Mouse (Mus musculus) midbrain, embryonic 13.5 days (tissue): ENCODE results near the gene Mum1. TPM values are rescaled to one million over a fixed set of nuclear protein-coding genes. Genes with fewer than 3 reads are reported as not detected.
"Not testable (repeated sequence)": the region's sequence is repeated elsewhere in the genome, so short reads cannot be mapped to it uniquely, and the experiment has no call there.

ENCODE experiments used
- ATAC-seq: fragments of 200-750 bp; cut with Nextera tagmentation; 2 replicates; pipeline ENCODE4 v1.8.0; 2017; ENCODE audit warnings: mild to moderate bottlenecking, moderate TSS enrichment, moderate library complexity
- H3K27ac ChIP-seq: fragments of 300-500 bp; sonication (generic); 2 replicates; pipeline ENCODE4 v1.5.1; 2015; ENCODE audit warnings: inconsistent platforms, mild to moderate bottlenecking, moderate library complexity
- H3K27me3 ChIP-seq: fragments of 300-500 bp; sonication (generic); 2 replicates; pipeline ENCODE4 v1.6.1; 2015; ENCODE audit warnings: mild to moderate bottlenecking, inconsistent platforms
- H3K36me3 ChIP-seq: fragments of 300-500 bp; sonication (generic); 2 replicates; pipeline ENCODE4 v1.6.1; 2015; ENCODE audit warnings: mild to moderate bottlenecking, inconsistent platforms
- H3K4me1 ChIP-seq: fragments of 300-500 bp; sonication (generic); replicated peaks from 2 replicates; pipeline ENCODE4 v1.6.1; 2015; ENCODE audit warnings: inconsistent platforms
- H3K4me2 ChIP-seq: fragments of 300-500 bp; sonication (generic); replicated peaks from 2 replicates; pipeline ENCODE4 v1.6.1; 2015; ENCODE audit warnings: moderate library complexity, mild to moderate bottlenecking, inconsistent platforms
- H3K4me3 ChIP-seq: fragments of 300-500 bp; sonication (generic); replicated peaks from 2 replicates; pipeline ENCODE4 v1.5.1; 2015; ENCODE audit warnings: mild to moderate bottlenecking, inconsistent platforms
- H3K9ac ChIP-seq: fragments of 300-500 bp; sonication (generic); replicated peaks from 2 replicates; pipeline ENCODE4 v1.6.1; 2015; ENCODE audit warnings: mild to moderate bottlenecking, inconsistent platforms
- H3K9me3 ChIP-seq: fragments of 300-500 bp; sonication (generic); 2 replicates; pipeline ENCODE4 v1.6.1; 2016; ENCODE audit warnings: mild to moderate bottlenecking, inconsistent platforms
- WGBS: fragments of 180-500 bp; shearing (Covaris S2); methylation state at CpG from one replicate; pipeline ENCODE4 v1.1.7; 2015; 5-methylcytosine and 5-hydroxymethylcytosine counted together
- polyA plus RNA-seq: library from polyadenylated mRNA; unstranded; fragments of >200 nt; fragmentation: Nextera tagmentation; extraction: Ambion mirVana; gene quantifications from 2 replicates; pipeline ENCODE4 v1.2.1, GENCODE M21; 2015

Gene Mum1
- polyA plus RNA-seq, 1 experiment from 2014 or later = 98.4 TPM

DNA sequence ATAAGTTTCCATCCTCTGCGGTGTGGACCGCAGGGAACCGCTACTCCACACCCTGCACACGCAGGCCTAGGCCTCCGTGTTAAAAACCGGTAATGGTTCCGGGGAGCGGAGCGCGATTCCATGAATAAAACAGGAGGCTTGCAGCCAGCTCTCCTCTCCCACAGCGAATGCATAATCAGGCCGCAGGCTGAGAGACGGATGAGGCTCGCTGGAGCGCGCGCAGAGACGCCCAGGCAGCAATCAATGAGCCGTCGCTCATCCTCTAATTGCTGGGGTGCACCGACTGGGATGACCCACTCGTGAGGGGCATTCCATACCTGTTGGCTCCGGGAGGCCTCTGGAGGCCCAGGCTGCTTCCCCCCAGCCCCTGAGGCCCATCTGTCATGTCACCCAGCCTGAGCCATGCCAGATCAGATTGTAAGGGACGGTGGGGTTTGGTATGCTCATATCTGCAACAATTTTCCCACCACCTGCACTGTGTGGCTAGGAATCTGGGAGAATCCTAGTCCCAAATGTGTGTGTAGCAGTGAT is 17.3 kb upstream of the Mum1 start:
- 1% methylated on average over 24 of the region's 24 CpGs for WGBS

DNA sequence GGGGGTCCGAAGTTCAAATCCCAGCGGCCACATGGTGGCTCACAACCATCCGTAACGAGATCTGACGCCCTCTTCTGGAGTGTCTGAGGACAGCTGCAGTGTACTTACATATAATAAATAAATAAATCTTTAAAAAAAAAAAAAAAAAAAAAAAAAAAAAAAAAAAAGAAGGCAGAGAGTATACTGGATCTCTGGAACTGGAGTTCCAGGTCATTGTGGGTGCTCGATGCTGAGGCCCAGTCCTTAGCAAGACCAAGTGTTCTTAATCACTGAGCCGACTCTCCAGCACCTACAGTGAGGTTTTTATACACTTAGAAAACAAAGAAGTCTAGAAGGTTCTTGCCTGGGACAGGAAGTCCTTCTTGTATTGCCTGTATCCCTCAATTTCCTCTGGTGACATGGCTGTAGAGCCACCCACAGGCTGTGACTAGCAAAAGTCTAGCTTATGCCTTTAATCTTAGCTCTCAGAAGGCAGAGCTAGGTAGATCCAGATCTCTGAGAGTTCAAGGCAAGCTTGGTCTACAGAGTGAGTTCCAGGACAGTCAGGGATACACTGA is 14.6 kb upstream of the Mum1 start:
- H3K27ac ChIP-seq, H3K27me3 ChIP-seq, H3K9ac ChIP-seq, H3K4me3 ChIP-seq, H3K9me3 ChIP-seq, ATAC-seq, H3K36me3 ChIP-seq, H3K4me2 ChIP-seq: not testable (repeated sequence)
- H3K4me1 ChIP-seq = peaks cover 47% of the 10 kb centered on the region
- WGBS = 82% methylated on average over 7 of the region's 7 CpGs

More for the DNA sequence above, 17.3 kb upstream of the Mum1 start:
- Histone ChIP-seq H3K27me3 (no peaks in the 10 kb centered on the region), H3K4me3 (peak overlapping the region; percentile 28), H3K9ac (peak overlapping the region; percentile 64), H3K36me3 (no peaks in the 10 kb centered on the region), H3K9me3 (no peaks in the 10 kb centered on the region), H3K4me1 (peaks cover 35% of the 10 kb centered on the region), H3K4me2 (peak overlapping the region; percentile 52), H3K27ac (peak overlapping the region; percentile 93)
- peak; percentile 73 for ATAC-seq

DNA sequence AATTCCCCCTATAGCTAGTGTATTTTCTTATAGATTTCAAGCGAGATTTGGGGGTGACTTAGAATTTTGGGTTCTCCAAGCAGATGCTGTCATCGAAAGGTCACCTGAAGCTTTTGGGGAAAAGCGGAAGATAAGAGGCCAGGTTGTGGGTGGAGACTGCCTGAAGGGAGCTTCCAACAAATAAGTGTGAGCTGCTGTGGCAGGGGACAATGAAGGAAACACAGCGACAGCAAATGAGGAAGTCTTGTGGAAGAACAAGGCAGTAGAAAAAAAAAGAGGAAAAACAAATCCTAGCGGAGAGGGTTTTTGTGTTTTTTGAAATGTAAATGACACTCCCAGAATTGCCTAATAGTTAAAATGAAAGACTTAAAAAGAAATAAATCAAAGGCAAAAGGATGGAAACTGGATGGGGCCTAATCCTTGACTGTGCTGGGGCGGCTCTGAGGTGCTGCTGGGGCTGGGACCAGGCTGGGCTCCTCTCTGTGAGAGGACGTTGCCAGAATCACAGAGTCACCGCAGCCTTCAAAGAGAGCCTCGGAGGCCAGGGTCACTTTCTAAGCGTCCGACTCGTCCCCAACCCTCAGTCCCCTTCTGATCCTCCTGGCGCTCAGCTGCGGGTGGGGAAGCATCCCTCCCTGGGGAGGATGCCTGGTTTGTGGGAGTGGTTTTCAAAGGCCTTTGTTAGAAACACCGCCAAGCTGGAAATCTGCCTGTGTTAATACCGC is 11.0 kb upstream of the Mum1 start:
- H3K36me3 ChIP-seq = no peaks in the 10 kb centered on the region
- WGBS = 12% methylated on average over 16 of the region's 16 CpGs
- H3K4me2 ChIP-seq = peak overlapping the region; percentile 13; the same call in 1 of the 2 replicates
- peak overlapping the region; percentile 49 for H3K9ac ChIP-seq
- H3K4me3 ChIP-seq = no peak overlapping the region
- peaks cover 19% of the 10 kb centered on the region for H3K4me1 ChIP-seq
- peak overlapping the region; percentile 72 for H3K27ac ChIP-seq
- peak; percentile 53; the same call in 1 of the 2 replicates for ATAC-seq
- no peaks in the 10 kb centered on the region for H3K9me3 ChIP-seq
- no peaks in the 10 kb centered on the region for H3K27me3 ChIP-seq

DNA sequence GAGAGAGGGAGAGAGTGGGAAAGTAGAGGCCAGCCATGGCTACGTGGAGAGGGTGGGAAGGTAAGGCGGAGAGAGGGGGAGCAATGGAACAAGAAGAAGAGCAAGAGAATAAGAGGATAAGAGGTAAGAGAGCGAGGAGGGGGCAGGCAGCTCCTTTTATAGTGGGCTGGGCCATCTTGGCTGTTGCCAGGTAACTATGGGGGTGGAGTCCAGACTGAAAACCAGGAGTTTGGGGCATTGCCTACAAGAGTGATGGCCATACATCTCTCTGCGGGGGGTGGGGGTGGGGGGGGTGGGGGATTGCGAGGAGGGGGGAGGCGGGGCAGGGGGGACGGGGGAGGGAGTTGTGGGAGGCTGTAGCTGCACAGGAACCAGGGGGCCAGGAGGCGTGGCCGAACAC is 5.6 kb upstream of the Mum1 start:
- H3K36me3 ChIP-seq = no peaks in the 10 kb centered on the region
- no peak overlapping the region for H3K4me3 ChIP-seq
- H3K27me3 ChIP-seq = no peaks in the 10 kb centered on the region
- WGBS = 34% methylated on average over 8 of the region's 9 CpGs
- H3K9me3 ChIP-seq = no peaks in the 10 kb centered on the region
- peaks cover 22% of the 10 kb centered on the region for H3K4me1 ChIP-seq
- ATAC-seq = no peak
- no peak overlapping the region for H3K27ac ChIP-seq
- H3K4me2 ChIP-seq = no peak overlapping the region
- no peak overlapping the region for H3K9ac ChIP-seq

DNA sequence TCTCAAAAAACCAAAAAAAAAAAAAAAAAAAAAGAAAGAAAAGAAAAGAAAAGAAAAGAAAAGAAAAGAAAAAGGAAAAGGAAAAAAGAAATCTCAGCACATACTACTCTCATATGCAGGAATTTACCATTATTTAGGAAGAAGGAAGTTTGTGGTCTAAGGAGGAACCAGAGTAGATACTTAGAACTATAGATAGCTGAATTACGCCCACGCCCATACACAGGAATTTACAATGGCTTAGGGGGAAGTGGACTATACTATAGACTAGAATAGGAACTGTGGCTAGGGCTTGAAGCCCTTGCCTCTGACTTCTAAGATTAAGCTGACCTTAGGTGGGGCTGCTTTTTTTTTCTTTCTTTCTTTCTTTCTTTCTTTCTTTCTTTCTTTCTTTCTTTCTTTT is 3.1 kb upstream of the Mum1 start:
- not testable (repeated sequence) for H3K9ac ChIP-seq, H3K27me3 ChIP-seq, H3K36me3 ChIP-seq, H3K27ac ChIP-seq, ATAC-seq, H3K9me3 ChIP-seq, H3K4me2 ChIP-seq, H3K4me3 ChIP-seq
- 92% methylated on average over 2 of the region's 2 CpGs for WGBS
- peaks cover 34% of the 10 kb centered on the region for H3K4me1 ChIP-seq

DNA sequence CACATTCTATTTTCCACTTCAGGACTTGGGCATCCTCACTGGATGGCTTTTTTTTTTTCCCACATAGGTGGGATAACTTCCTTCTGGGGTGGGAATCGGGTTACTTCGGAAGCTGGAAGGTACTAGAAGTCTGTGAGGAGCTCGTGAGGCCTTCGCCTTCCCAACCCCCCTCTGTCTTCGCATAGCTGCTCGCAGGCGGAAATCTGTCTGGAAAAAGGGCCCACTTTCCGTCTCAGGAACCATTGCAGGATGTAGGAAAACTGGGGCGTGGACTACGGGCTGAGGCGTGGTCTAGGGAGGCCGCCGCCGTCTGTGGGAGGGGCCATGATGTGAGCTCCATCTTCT is 191 bp upstream of the Mum1 start:
- ATAC-seq = no peak
- H3K36me3 ChIP-seq = 0 out of 2 replicates have a peak, but pooled peaks cover 4% of the 10 kb centered on the region
- under 1% methylated on average over 14 of the region's 14 CpGs for WGBS
- H3K9me3 ChIP-seq = no peaks in the 10 kb centered on the region
- peak overlapping the region; percentile 94 for H3K27ac ChIP-seq
- no peaks in the 10 kb centered on the region for H3K27me3 ChIP-seq
- H3K9ac ChIP-seq = peak overlapping the region; percentile 89; the same call in 1 of the 2 replicates
- peak overlapping the region; percentile 87 for H3K4me2 ChIP-seq
- peaks cover 59% of the 10 kb centered on the region for H3K4me1 ChIP-seq
- peak overlapping the region; percentile 64 for H3K4me3 ChIP-seq

DNA sequence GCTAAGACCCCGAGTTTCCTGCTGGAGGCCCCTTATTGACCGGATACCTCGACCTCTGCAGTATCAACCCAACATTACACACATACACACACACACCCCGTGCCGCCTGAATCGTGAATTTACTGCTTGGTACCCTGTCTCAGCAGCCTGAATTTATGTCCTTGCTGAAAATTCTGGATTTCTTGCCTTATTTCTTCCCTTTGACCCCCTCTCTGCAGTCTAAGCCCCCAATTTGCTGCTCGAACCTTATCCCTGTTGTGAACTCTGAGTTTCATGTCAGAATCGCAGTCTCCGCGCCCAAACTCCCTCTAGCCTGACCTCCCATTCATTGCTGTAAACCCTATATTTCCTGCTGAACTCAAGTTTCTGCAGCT is 919 bp downstream of the Mum1 start:
- Histone ChIP-seq H3K9ac (peak overlapping the region; percentile 89), H3K4me1 (peaks cover 57% of the 10 kb centered on the region), H3K4me3 (peak overlapping the region; percentile 64), H3K27me3 (no peaks in the 10 kb centered on the region), H3K9me3 (no peaks in the 10 kb centered on the region), H3K36me3 (peaks cover 10% of the 10 kb centered on the region), H3K27ac (peak overlapping the region; percentile 94), H3K4me2 (peak overlapping the region; percentile 87)
- WGBS = 6% methylated on average over 10 of the region's 10 CpGs
- peak; percentile 7; the same call in 1 of the 2 replicates for ATAC-seq

DNA sequence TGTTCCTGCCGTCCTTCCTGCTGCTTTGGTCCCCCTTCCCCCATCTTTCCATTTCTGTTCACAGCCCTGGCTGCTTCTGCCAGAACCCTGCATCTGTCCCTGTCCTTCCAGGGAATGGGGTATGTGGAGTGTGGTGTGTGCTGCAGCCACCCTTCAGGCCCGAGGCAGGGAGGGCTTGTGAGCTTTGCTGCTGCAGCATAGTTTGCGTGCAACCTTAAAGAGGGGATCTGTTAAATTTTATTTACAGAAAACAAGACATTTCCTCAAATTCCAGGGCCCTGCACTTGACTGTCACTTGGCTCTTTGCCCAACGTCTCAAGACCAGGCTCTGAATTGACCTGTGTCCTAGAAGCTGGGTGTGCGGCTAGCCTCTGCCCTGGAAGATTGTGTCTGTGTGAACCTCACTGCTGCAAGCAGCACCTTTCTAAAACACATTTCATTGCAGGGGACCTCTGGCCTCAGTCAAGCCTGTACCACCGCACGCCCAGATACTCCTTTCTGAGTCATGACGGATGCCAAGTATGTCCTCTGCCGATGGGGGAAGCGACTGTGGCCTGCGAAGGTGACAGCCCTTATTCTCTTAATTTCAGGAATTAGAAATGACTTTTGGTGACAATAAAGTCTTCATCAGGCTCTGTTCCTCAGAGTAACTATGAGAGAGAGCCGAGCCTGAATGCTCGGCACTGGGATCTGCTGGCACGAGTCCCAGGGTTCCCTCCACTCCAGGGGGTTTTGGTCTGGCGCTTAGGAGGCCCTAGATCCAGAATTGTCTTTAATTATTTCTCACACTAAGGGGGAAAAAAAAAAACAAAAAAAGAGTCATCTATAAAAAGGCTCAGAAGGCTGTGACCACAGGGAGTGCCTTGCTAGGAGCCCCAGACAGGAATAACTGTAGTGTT is 1.9 kb downstream of the Mum1 start:
- 31% methylated on average over 15 of the region's 15 CpGs for WGBS
- no peaks in the 10 kb centered on the region for H3K9me3 ChIP-seq
- peak overlapping the region; percentile 64 for H3K4me3 ChIP-seq
- H3K27ac ChIP-seq = peak overlapping the region; percentile 94
- ATAC-seq = no peak
- no peaks in the 10 kb centered on the region for H3K27me3 ChIP-seq
- H3K4me2 ChIP-seq = peak overlapping the region; percentile 87
- peak overlapping the region; percentile 89 for H3K9ac ChIP-seq
- peaks cover 66% of the 10 kb centered on the region for H3K4me1 ChIP-seq
- peaks cover 20% of the 10 kb centered on the region for H3K36me3 ChIP-seq

DNA sequence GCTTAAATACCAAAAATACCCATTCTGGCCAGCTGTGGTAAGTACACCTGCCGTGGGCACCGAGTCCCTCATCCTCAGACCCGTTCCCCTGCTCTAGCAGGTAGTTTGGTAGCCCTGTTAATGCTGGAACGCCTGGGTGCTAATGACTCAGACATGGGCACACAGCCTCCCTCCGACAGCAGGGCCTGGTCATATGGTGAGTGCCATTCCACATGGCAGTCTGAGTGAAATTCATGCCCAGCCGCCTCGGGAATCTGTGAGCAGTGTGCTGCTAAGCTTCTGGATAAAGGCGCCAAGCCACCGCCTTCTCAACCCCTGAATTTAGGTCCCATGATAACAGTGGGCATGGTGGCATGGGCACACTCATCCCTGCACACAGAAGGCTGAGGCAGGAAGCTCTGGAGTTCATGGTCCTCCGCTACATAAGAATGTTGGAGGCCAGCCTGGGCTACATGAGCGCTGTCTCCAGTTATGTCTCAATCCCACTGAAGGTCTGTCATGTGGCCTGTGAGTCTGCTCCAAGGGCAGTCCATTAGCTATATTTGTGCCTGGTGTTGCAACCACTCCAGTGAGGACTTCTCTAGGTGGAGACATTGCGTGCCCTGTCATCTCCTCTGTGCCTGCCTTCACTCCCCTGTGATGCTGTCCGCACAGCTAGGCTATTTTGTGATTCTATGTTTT is 10.1 kb downstream of the Mum1 start:
- WGBS = 87% methylated on average over 13 of the region's 13 CpGs

DNA sequence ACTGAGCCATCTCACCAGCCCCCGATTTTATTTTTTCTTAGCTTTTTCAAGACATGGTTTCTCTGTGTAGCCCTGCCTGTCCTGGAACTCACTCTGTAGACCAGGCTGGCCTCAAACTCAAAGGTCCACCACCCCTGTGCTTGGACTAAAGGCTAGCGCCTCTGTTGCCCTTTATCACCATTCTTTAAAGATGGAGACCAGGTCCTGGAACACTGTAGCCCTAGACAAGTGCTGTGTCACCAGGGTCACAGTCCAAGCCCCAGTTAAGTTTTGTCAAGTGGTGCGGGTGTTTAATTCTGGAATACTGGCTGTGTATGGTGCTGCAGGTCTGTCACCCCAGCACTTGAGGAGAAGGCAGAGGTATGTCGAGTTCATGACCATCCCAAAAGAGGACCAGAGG is 10.8 kb downstream of the Mum1 start:
- 79% methylated on average over 4 of the region's 4 CpGs for WGBS

More for the DNA sequence above, 10.1 kb downstream of the Mum1 start:
- H3K36me3 ChIP-seq = peaks cover 96% of the 10 kb centered on the region
- H3K4me3 ChIP-seq = peak overlapping the region; percentile 35
- peak overlapping the region; percentile 81; the same call in 1 of the 2 replicates for H3K9ac ChIP-seq
- H3K4me1 ChIP-seq = peaks cover 79% of the 10 kb centered on the region
- peak overlapping the region; percentile 87 for H3K4me2 ChIP-seq
- H3K27me3 ChIP-seq = 0 out of 2 replicates have a peak, but pooled peaks cover 4% of the 10 kb centered on the region
- ATAC-seq = no peak
- H3K27ac ChIP-seq = no peak overlapping the region; the same call in 1 of the 2 replicates
- H3K9me3 ChIP-seq = no peaks in the 10 kb centered on the region

DNA sequence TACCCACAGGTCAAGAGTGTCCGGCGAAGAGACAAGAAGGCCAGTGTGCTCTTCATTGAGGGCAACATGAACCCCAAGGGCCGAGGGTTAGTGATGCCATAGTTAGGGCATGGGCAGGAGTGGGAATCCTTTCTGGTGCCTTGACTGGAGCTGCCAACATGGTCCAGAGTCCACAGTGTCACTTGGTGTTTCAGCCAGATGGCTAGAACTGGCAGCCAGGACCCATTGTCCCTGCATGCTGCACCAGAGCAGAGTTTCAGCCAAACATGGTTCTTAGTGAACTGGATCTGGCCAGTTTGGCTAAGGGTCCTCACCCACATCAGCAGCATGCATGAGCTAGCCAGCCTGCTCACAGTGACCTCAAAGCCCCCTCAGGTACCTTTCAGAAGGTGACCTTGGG is 12.1 kb downstream of the Mum1 start:
- Histone ChIP-seq H3K4me2 (peak overlapping the region; percentile 87), H3K9me3 (no peaks in the 10 kb centered on the region), H3K27me3 (0 out of 2 replicates have a peak, but pooled peaks cover 8% of the 10 kb centered on the region), H3K9ac (peak overlapping the region; percentile 50; the same call in 1 of the 2 replicates), H3K36me3 (peaks cover 98% of the 10 kb centered on the region), H3K27ac (peak overlapping the region; percentile 21), H3K4me3 (peak overlapping the region; percentile 7), H3K4me1 (peaks cover 74% of the 10 kb centered on the region)
- WGBS = 86% methylated on average over 3 of the region's 3 CpGs
- no peak for ATAC-seq

More for the DNA sequence above, 10.8 kb downstream of the Mum1 start:
- 0 out of 2 replicates have a peak, but pooled peaks cover 4% of the 10 kb centered on the region for H3K27me3 ChIP-seq
- H3K9me3 ChIP-seq = no peaks in the 10 kb centered on the region
- H3K27ac ChIP-seq = no peak overlapping the region; the same call in 1 of the 2 replicates
- H3K9ac ChIP-seq = peak overlapping the region; percentile 49
- peak overlapping the region; percentile 22 for H3K4me3 ChIP-seq
- H3K4me2 ChIP-seq = peak overlapping the region; percentile 87
- no peak for ATAC-seq
- H3K4me1 ChIP-seq = peaks cover 77% of the 10 kb centered on the region
- peaks cover 98% of the 10 kb centered on the region for H3K36me3 ChIP-seq
